Mouse (Mus musculus) liver, postnatal 0 days (tissue): Measurements from ENCODE around the gene Slc6a6. TPM values are rescaled to one million over a fixed set of nuclear protein-coding genes. Genes with fewer than 3 reads are reported as not detected.

Experiments
- ATAC-seq: fragments of 200-750 bp; cut with Nextera tagmentation; 2 replicates; pipeline ENCODE4 v1.8.0; 2017; ENCODE audit warnings: mild to moderate bottlenecking, moderate library complexity
- DNase-seq: peaks from one replicate; pipeline ENCODE4 v3.0.0-alpha.2; 2016
- H3K27ac ChIP-seq: fragments of 300-500 bp; sonication (generic); 2 replicates; pipeline ENCODE4 v1.5.1; 2014; ENCODE audit warnings: antibody characterized with exemption, moderate library complexity, mild to moderate bottlenecking, low read depth
- H3K27me3 ChIP-seq: fragments of 300-500 bp; sonication (generic); 2 replicates; pipeline ENCODE4 v1.6.1; 2014; ENCODE audit warnings: low read length, control low read depth, mixed read lengths; ENCODE audit not compliant: insufficient read depth
- H3K36me3 ChIP-seq: fragments of 300-500 bp; sonication (generic); replicated peaks from 2 replicates; pipeline ENCODE4 v1.6.1; 2014; ENCODE audit warnings: mild to moderate bottlenecking, control low read depth, low read length, moderate library complexity, mixed read lengths; ENCODE audit not compliant: insufficient read depth
- H3K4me1 ChIP-seq: fragments of 300-500 bp; sonication (generic); 2 replicates; pipeline ENCODE4 v1.6.1; 2014; ENCODE audit warnings: antibody characterized with exemption, mild to moderate bottlenecking, control low read depth; ENCODE audit not compliant: insufficient read depth
- H3K4me2 ChIP-seq: fragments of 300-500 bp; sonication (generic); 2 replicates; pipeline ENCODE4 v1.6.1; 2014; ENCODE audit warnings: low read depth, mild to moderate bottlenecking, low read length, moderate library complexity, mixed read lengths
- H3K4me3 ChIP-seq: fragments of 300-500 bp; sonication (generic); 2 replicates; pipeline ENCODE4 v1.5.1; 2014; ENCODE audit warnings: low read depth, low read length
- H3K9ac ChIP-seq: fragments of 300-500 bp; sonication (generic); replicated peaks from 2 replicates; pipeline ENCODE4 v1.6.1; 2014; ENCODE audit warnings: mild to moderate bottlenecking, moderate library complexity
- H3K9me3 ChIP-seq: fragments of 300-500 bp; sonication (generic); 2 replicates; pipeline ENCODE4 v1.6.1; 2016; ENCODE audit warnings: mild to moderate bottlenecking, control low read depth, low read length, mixed read lengths
- CTCF ChIP-seq: sonication (generic); IDR thresholded peaks from 2 replicates; pipeline ENCODE4 v1.5.1; 2016; ENCODE audit warnings: antibody characterized with exemption, low read depth
- EP300 ChIP-seq: IDR thresholded peaks from 2 replicates; pipeline ENCODE4 v1.6.1; 2016; ENCODE audit warnings: antibody characterized with exemption, low read depth, mild to moderate bottlenecking
- WGBS: fragments of 180-500 bp; shearing (Covaris S2); extraction: QIAGEN DNeasy Blood & Tissue Kit; methylation state at CpG from one replicate; pipeline ENCODE4 v1.1.7; 2014; ENCODE audit not compliant: insufficient replicate concordance; 5-methylcytosine and 5-hydroxymethylcytosine counted together
- polyA plus RNA-seq: library from polyadenylated mRNA; unstranded; fragments of >200 nt; fragmentation: Nextera tagmentation; extraction: Ambion mirVana; gene quantifications from 2 replicates; pipeline ENCODE4 v1.2.1, GENCODE M21; 2015

The Slc6a6 gene
- polyA plus RNA-seq, 1 experiment from 2014 or later: 34.4 TPM

- Histone ChIP-seq H3K9ac (no peak overlapping the region), H3K9me3 (no peaks in the 10 kb centered on the region), H3K4me2 (no peak overlapping the region), H3K4me1 (peaks cover 13% of the 10 kb centered on the region), H3K36me3 (peaks cover 31% of the 10 kb centered on the region), H3K27ac (peak overlapping the region; percentile 98), H3K4me3 (no peak overlapping the region), H3K27me3 (no peaks in the 10 kb centered on the region)
- TF ChIP-seq CTCF (no peak), EP300 (no peak)
- 77% methylated on average over 4 of the region's 4 CpGs for WGBS
- no peak for ATAC-seq
- no peak for DNase-seq
Observed at GRCm38 (mm10) chr6:91720588-91721214, 36.8 kb downstream of the Slc6a6 start.

- no peaks in the 10 kb centered on the region for H3K27me3 ChIP-seq
- H3K4me1 ChIP-seq: peaks cover 13% of the 10 kb centered on the region
- H3K27ac ChIP-seq: no peak overlapping the region
- TF ChIP-seq CTCF (no peak), EP300 (no peak)
- H3K9me3 ChIP-seq: no peaks in the 10 kb centered on the region
- H3K4me3 ChIP-seq: no peak overlapping the region
- H3K36me3 ChIP-seq: peaks cover 36% of the 10 kb centered on the region
- WGBS: 67% methylated on average over 12 of the region's 12 CpGs
- no peak for ATAC-seq
- no peak overlapping the region for H3K4me2 ChIP-seq
- DNase-seq: no peak
- H3K9ac ChIP-seq: no peak overlapping the region
Observed at GRCm38 (mm10) chr6:91721215-91721701, 37.4 kb downstream of the Slc6a6 start.

GRCm38 (mm10) chr6:91727361-91727760 is 43.5 kb downstream of the Slc6a6 start:
- H3K36me3 ChIP-seq: peaks cover 73% of the 10 kb centered on the region
- ATAC-seq (no peak), DNase-seq (no peak)

GRCm38 (mm10) chr6:91728939-91729619 is 45.2 kb downstream of the Slc6a6 start:
- H3K9me3 ChIP-seq: no peaks in the 10 kb centered on the region
- ATAC-seq (peak; percentile 67), DNase-seq (no peak)
- no peak overlapping the region for H3K4me3 ChIP-seq
- H3K4me1 ChIP-seq: no peaks in the 10 kb centered on the region
- peak overlapping the region; percentile 1; the same call in 1 of the 2 replicates for H3K27ac ChIP-seq
- no peak overlapping the region for H3K9ac ChIP-seq
- H3K36me3 ChIP-seq: peaks cover 64% of the 10 kb centered on the region
- H3K4me2 ChIP-seq: no peak overlapping the region
- no peak for TF ChIP-seq EP300
- no peaks in the 10 kb centered on the region for H3K27me3 ChIP-seq
- WGBS: 62% methylated on average over 6 of the region's 6 CpGs

More at GRCm38 (mm10) chr6:91727361-91727760, 43.5 kb downstream of the Slc6a6 start:
- Histone ChIP-seq H3K27me3 (no peaks in the 10 kb centered on the region), H3K4me2 (no peak overlapping the region), H3K27ac (no peak overlapping the region), H3K9ac (no peak overlapping the region), H3K4me1 (no peaks in the 10 kb centered on the region), H3K9me3 (no peaks in the 10 kb centered on the region), H3K4me3 (no peak overlapping the region)
- 48% methylated on average over 1 of the region's 1 CpGs for WGBS
- TF ChIP-seq EP300 (no peak), CTCF (no peak)

- H3K27ac ChIP-seq: peak overlapping the region; percentile 1; the same call in 1 of the 2 replicates
- TF ChIP-seq EP300 (no peak), CTCF (no peak)
- H3K4me3 ChIP-seq: no peak overlapping the region
- no peaks in the 10 kb centered on the region for H3K27me3 ChIP-seq
- H3K4me2 ChIP-seq: no peak overlapping the region
- H3K36me3 ChIP-seq: peaks cover 61% of the 10 kb centered on the region
- ATAC-seq (no peak), DNase-seq (no peak)
- H3K9ac ChIP-seq: no peak overlapping the region
- H3K4me1 ChIP-seq: no peaks in the 10 kb centered on the region
- no peaks in the 10 kb centered on the region for H3K9me3 ChIP-seq
- WGBS: 77% methylated on average over 12 of the region's 12 CpGs
Observed at GRCm38 (mm10) chr6:91729677-91730127, 45.8 kb downstream of the Slc6a6 start.

- Histone ChIP-seq H3K9me3 (no peaks in the 10 kb centered on the region), H3K4me2 (no peak overlapping the region), H3K4me3 (no peak overlapping the region), H3K27ac (no peak overlapping the region), H3K36me3 (peaks cover 59% of the 10 kb centered on the region), H3K9ac (no peak overlapping the region), H3K27me3 (no peaks in the 10 kb centered on the region), H3K4me1 (peaks cover 10% of the 10 kb centered on the region; the same call in 1 of the 2 replicates)
- no peak for ATAC-seq
- 88% methylated on average over 11 of the region's 11 CpGs for WGBS
- no peak for DNase-seq
- no peak for TF ChIP-seq CTCF
- no peak for TF ChIP-seq EP300
Observed at GRCm38 (mm10) chr6:91732138-91732537, 48.3 kb downstream of the Slc6a6 start.
